Mouse (Mus musculus): ENCODE results near the gene Arhgap33. TPM values are rescaled to one million over a fixed set of nuclear protein-coding genes. Genes with fewer than 3 reads are reported as not detected.
A peak's percentile ranks its signal among the peaks of the same experiment; 100 is the strongest.

Gene Arhgap33
- polyA plus RNA-seq, 1 experiment from 2014 or later: 148 TPM

GRCm38 (mm10) chr7:30533941-30534632, 773 bp downstream of the Arhgap33 start:
- WGBS: 1% methylated on average over 26 of the region's 26 CpGs
- Histone ChIP-seq H3K27ac (ENCODE audit: low read length) (peak overlapping the region; percentile 93), H3K4me3 (replicated peaks; ENCODE audit: low read length) (peak overlapping the region; percentile 84), H3K4me1 (replicated peaks; ENCODE audit: control insufficient read depth, insufficient read depth, low read length) (peaks cover 35% of the 10 kb centered on the region), H3K36me3 (ENCODE audit: control insufficient read depth, insufficient read depth) (peaks cover 19% of the 10 kb centered on the region), H3K27me3 (replicated peaks; ENCODE audit: control insufficient read depth, insufficient read depth, low read length) (no peaks in the 10 kb centered on the region), H3K9ac (replicated peaks; ENCODE audit: low read depth, low read length) (peak overlapping the region; percentile 90), H3K9me3 (ENCODE audit: control insufficient read depth, low read length) (no peaks in the 10 kb centered on the region), H3K4me2 (ENCODE audit: low read length) (peak overlapping the region; percentile 77)
- ATAC-seq: peak; percentile 55

GRCm38 (mm10) chr7:30532931-30533330, 1.9 kb downstream of the Arhgap33 start:
- Histone ChIP-seq H3K9me3 (ENCODE audit: control insufficient read depth, low read length) (no peaks in the 10 kb centered on the region), H3K27ac (ENCODE audit: low read length) (no peak overlapping the region), H3K4me2 (ENCODE audit: low read length) (peak overlapping the region; percentile 77), H3K4me1 (replicated peaks; ENCODE audit: control insufficient read depth, insufficient read depth, low read length) (peaks cover 35% of the 10 kb centered on the region), H3K36me3 (ENCODE audit: control insufficient read depth, insufficient read depth) (peaks cover 26% of the 10 kb centered on the region), H3K9ac (replicated peaks; ENCODE audit: low read depth, low read length) (peak overlapping the region; percentile 90), H3K4me3 (replicated peaks; ENCODE audit: low read length) (peak overlapping the region; percentile 84), H3K27me3 (replicated peaks; ENCODE audit: control insufficient read depth, insufficient read depth, low read length) (no peaks in the 10 kb centered on the region)
- 8% methylated on average over 8 of the region's 8 CpGs for WGBS
- no peak for ATAC-seq

GRCm38 (mm10) chr7:30531291-30531815, 3.5 kb downstream of the Arhgap33 start:
- H3K4me2 ChIP-seq (ENCODE audit: low read length): no peak overlapping the region

GRCm38 (mm10) chr7:30526981-30527380, 7.9 kb downstream of the Arhgap33 start:
- 82% methylated on average over 14 of the region's 14 CpGs for WGBS
- no peak overlapping the region for H3K9ac ChIP-seq (replicated peaks; ENCODE audit: low read depth, low read length)
- no peaks in the 10 kb centered on the region for H3K9me3 ChIP-seq (ENCODE audit: control insufficient read depth, low read length)

More at GRCm38 (mm10) chr7:30531291-30531815, 3.5 kb downstream of the Arhgap33 start:
- H3K27me3 ChIP-seq (replicated peaks; ENCODE audit: control insufficient read depth, insufficient read depth, low read length): no peaks in the 10 kb centered on the region
- H3K9ac ChIP-seq (replicated peaks; ENCODE audit: low read depth, low read length): no peak overlapping the region
- H3K27ac ChIP-seq (ENCODE audit: low read length): no peak overlapping the region
- H3K9me3 ChIP-seq (ENCODE audit: control insufficient read depth, low read length): no peaks in the 10 kb centered on the region
- peaks cover 35% of the 10 kb centered on the region for H3K4me1 ChIP-seq (replicated peaks; ENCODE audit: control insufficient read depth, insufficient read depth, low read length)
- H3K36me3 ChIP-seq (ENCODE audit: control insufficient read depth, insufficient read depth): peaks cover 37% of the 10 kb centered on the region
- H3K4me3 ChIP-seq (replicated peaks; ENCODE audit: low read length): no peak overlapping the region
- WGBS: 80% methylated on average over 9 of the region's 9 CpGs
- no peak for ATAC-seq

GRCm38 (mm10) chr7:30526399-30526798, 8.5 kb downstream of the Arhgap33 start:
- no peak overlapping the region for H3K4me2 ChIP-seq (ENCODE audit: low read length)
- H3K9me3 ChIP-seq (ENCODE audit: control insufficient read depth, low read length): no peaks in the 10 kb centered on the region
- no peak overlapping the region for H3K4me3 ChIP-seq (replicated peaks; ENCODE audit: low read length)
- peak overlapping the region; percentile 27; the same call in 1 of the 2 replicates for H3K9ac ChIP-seq (replicated peaks; ENCODE audit: low read depth, low read length)
- 33% methylated on average over 17 of the region's 17 CpGs for WGBS
- peaks cover 52% of the 10 kb centered on the region for H3K36me3 ChIP-seq (ENCODE audit: control insufficient read depth, insufficient read depth)
- H3K27me3 ChIP-seq (replicated peaks; ENCODE audit: control insufficient read depth, insufficient read depth, low read length): no peaks in the 10 kb centered on the region
- no peak for ATAC-seq
- H3K4me1 ChIP-seq (replicated peaks; ENCODE audit: control insufficient read depth, insufficient read depth, low read length): peaks cover 2% of the 10 kb centered on the region; the same call in 1 of the 2 replicates
- H3K27ac ChIP-seq (ENCODE audit: low read length): no peak overlapping the region

More at GRCm38 (mm10) chr7:30526981-30527380, 7.9 kb downstream of the Arhgap33 start:
- ATAC-seq: no peak
- Histone ChIP-seq H3K27ac (ENCODE audit: low read length) (no peak overlapping the region), H3K4me2 (ENCODE audit: low read length) (no peak overlapping the region), H3K36me3 (ENCODE audit: control insufficient read depth, insufficient read depth) (peaks cover 55% of the 10 kb centered on the region), H3K4me3 (replicated peaks; ENCODE audit: low read length) (no peak overlapping the region), H3K4me1 (replicated peaks; ENCODE audit: control insufficient read depth, insufficient read depth, low read length) (peaks cover 8% of the 10 kb centered on the region), H3K27me3 (replicated peaks; ENCODE audit: control insufficient read depth, insufficient read depth, low read length) (no peaks in the 10 kb centered on the region)

GRCm38 (mm10) chr7:30525954-30526353, 8.9 kb downstream of the Arhgap33 start:
- Histone ChIP-seq H3K4me3 (replicated peaks; ENCODE audit: low read length) (no peak overlapping the region), H3K9ac (replicated peaks; ENCODE audit: low read depth, low read length) (peak overlapping the region; percentile 27; the same call in 1 of the 2 replicates), H3K4me2 (ENCODE audit: low read length) (no peak overlapping the region), H3K9me3 (ENCODE audit: control insufficient read depth, low read length) (no peaks in the 10 kb centered on the region), H3K27me3 (replicated peaks; ENCODE audit: control insufficient read depth, insufficient read depth, low read length) (no peaks in the 10 kb centered on the region), H3K4me1 (replicated peaks; ENCODE audit: control insufficient read depth, insufficient read depth, low read length) (no peaks in the 10 kb centered on the region), H3K36me3 (ENCODE audit: control insufficient read depth, insufficient read depth) (peaks cover 52% of the 10 kb centered on the region), H3K27ac (ENCODE audit: low read length) (no peak overlapping the region)
- no peak for ATAC-seq
- 41% methylated on average over 10 of the region's 10 CpGs for WGBS

- H3K27me3 ChIP-seq (replicated peaks; ENCODE audit: control insufficient read depth, insufficient read depth, low read length): no peaks in the 10 kb centered on the region
- no peak overlapping the region for H3K4me2 ChIP-seq (ENCODE audit: low read length)
- no peak overlapping the region for H3K9ac ChIP-seq (replicated peaks; ENCODE audit: low read depth, low read length)
- no peak for ATAC-seq
- H3K9me3 ChIP-seq (ENCODE audit: control insufficient read depth, low read length): no peaks in the 10 kb centered on the region
- H3K4me1 ChIP-seq (replicated peaks; ENCODE audit: control insufficient read depth, insufficient read depth, low read length): peaks cover 7% of the 10 kb centered on the region
- WGBS: 85% methylated on average over 6 of the region's 6 CpGs
- no peak overlapping the region for H3K4me3 ChIP-seq (replicated peaks; ENCODE audit: low read length)
- H3K36me3 ChIP-seq (ENCODE audit: control insufficient read depth, insufficient read depth): peaks cover 45% of the 10 kb centered on the region
- H3K27ac ChIP-seq (ENCODE audit: low read length): no peak overlapping the region
Measured at GRCm38 (mm10) chr7:30524487-30524886, 10.4 kb downstream of the Arhgap33 start.

GRCm38 (mm10) chr7:30522871-30523270, 12.0 kb downstream of the Arhgap33 start:
- no peak overlapping the region for H3K4me2 ChIP-seq (ENCODE audit: low read length)
- 78% methylated on average over 10 of the region's 10 CpGs for WGBS
- H3K27ac ChIP-seq (ENCODE audit: low read length): no peak overlapping the region
- ATAC-seq: no peak
- peaks cover 7% of the 10 kb centered on the region for H3K4me1 ChIP-seq (replicated peaks; ENCODE audit: control insufficient read depth, insufficient read depth, low read length)
- H3K9me3 ChIP-seq (ENCODE audit: control insufficient read depth, low read length): no peaks in the 10 kb centered on the region
- H3K27me3 ChIP-seq (replicated peaks; ENCODE audit: control insufficient read depth, insufficient read depth, low read length): no peaks in the 10 kb centered on the region
- no peak overlapping the region for H3K4me3 ChIP-seq (replicated peaks; ENCODE audit: low read length)
- H3K36me3 ChIP-seq (ENCODE audit: control insufficient read depth, insufficient read depth): peaks cover 32% of the 10 kb centered on the region
- no peak overlapping the region for H3K9ac ChIP-seq (replicated peaks; ENCODE audit: low read depth, low read length)

- Histone ChIP-seq H3K27ac (ENCODE audit: low read length) (no peak overlapping the region), H3K4me1 (replicated peaks; ENCODE audit: control insufficient read depth, insufficient read depth, low read length) (peaks cover 7% of the 10 kb centered on the region), H3K9me3 (ENCODE audit: control insufficient read depth, low read length) (no peaks in the 10 kb centered on the region), H3K27me3 (replicated peaks; ENCODE audit: control insufficient read depth, insufficient read depth, low read length) (no peaks in the 10 kb centered on the region), H3K4me2 (ENCODE audit: low read length) (no peak overlapping the region), H3K4me3 (replicated peaks; ENCODE audit: low read length) (no peak overlapping the region), H3K9ac (replicated peaks; ENCODE audit: low read depth, low read length) (no peak overlapping the region), H3K36me3 (ENCODE audit: control insufficient read depth, insufficient read depth) (peaks cover 16% of the 10 kb centered on the region)
- peak; percentile 11; the same call in 1 of the 2 replicates for ATAC-seq
- WGBS: 67% methylated on average over 5 of the region's 5 CpGs
Measured at GRCm38 (mm10) chr7:30520856-30521255, 14.0 kb downstream of the Arhgap33 start.
